Mouse (Mus musculus): ENCODE data around the gene Kcnq2.

- TF ChIP-seq CTCF (IDR thresholded peaks at IDR 0.05; ENCODE audit: extremely low read depth, insufficient read depth, low read length) (peak; percentile 31; the same call in 1 of the 2 replicates), POLR2A (IDR thresholded peaks at IDR 0.05; ENCODE audit: extremely low read depth, insufficient read depth, low read length) (no peak)
These were observed 31.0 kb downstream of the Kcnq2 start for GRCm38 (mm10) chr2:181104111-181104510.

Data from cortical plate, adult 2 months (tissue).